Mouse (Mus musculus) lung, adult 18-20 months (tissue): ENCODE measurements around the gene Tmem59l.
"Not testable (repeated sequence)": the region's sequence is repeated elsewhere in the genome, so short reads cannot be mapped to it uniquely, and the experiment has no call there.

Source experiments
- DNase-seq, 2 experiments: peaks; one replicate each; pipeline ENCODE4 v3.0.0; 2022; ENCODE audit warnings: mixed read lengths in 2 of 2

The Tmem59l gene

GRCm38 (mm10) chr8:70486941-70487520 lies at the start of gene Tmem59l:
Gene Tmem59l, minus strand, starts transcription at chr8:70487358.
- DNase-seq, result no peak

GRCm38 (mm10) chr8:70535701-70536100 lies 48.5 kb upstream of the Tmem59l start:
- DNase-seq, result no peak

- peak in 1 of 2 experiments; percentile 40 for DNase-seq
These were observed 48.1 kb upstream of the Tmem59l start for GRCm38 (mm10) chr8:70535221-70535620.

GRCm38 (mm10) chr8:70534281-70534680 lies 47.1 kb upstream of the Tmem59l start:
- no peak for DNase-seq

- DNase-seq, result no peak
These were observed 43.2 kb upstream of the Tmem59l start for GRCm38 (mm10) chr8:70530314-70530713.

GRCm38 (mm10) chr8:70529741-70530161 lies 42.6 kb upstream of the Tmem59l start:
- DNase-seq, result no peak

GRCm38 (mm10) chr8:70529299-70529698 lies 42.1 kb upstream of the Tmem59l start:
- DNase-seq, result no peak

- no peak for DNase-seq
These were observed 41.1 kb upstream of the Tmem59l start for GRCm38 (mm10) chr8:70528182-70528797.

- DNase-seq, result peak; percentile 97
These were observed 40.5 kb upstream of the Tmem59l start, which contains the start of the genes Fkbp8 and Kxd1 for GRCm38 (mm10) chr8:70527512-70528181. Gene Fkbp8, plus strand, starts transcription at chr8:70527724. Gene Kxd1, minus strand, starts transcription at chr8:70527956.

- DNase-seq, result peak in 1 of 2 experiments; percentile 25
These were observed 40.0 kb upstream of the Tmem59l start for GRCm38 (mm10) chr8:70527111-70527511.

- peak; percentile 95 to 97 for DNase-seq
These were observed 35.6 kb upstream of the Tmem59l start for GRCm38 (mm10) chr8:70522592-70523403.

GRCm38 (mm10) chr8:70519606-70520005 lies 32.4 kb upstream of the Tmem59l start:
- no peak for DNase-seq

GRCm38 (mm10) chr8:70519043-70519442 lies 31.9 kb upstream of the Tmem59l start:
- DNase-seq, result no peak

GRCm38 (mm10) chr8:70517940-70518643 lies 30.9 kb upstream of the Tmem59l start:
- DNase-seq, result no peak

- peak in 1 of 2 experiments; percentile 58 for DNase-seq
These were observed 26.3 kb upstream of the Tmem59l start for GRCm38 (mm10) chr8:70513441-70513840.

- no peak for DNase-seq
These were observed 25.2 kb upstream of the Tmem59l start for GRCm38 (mm10) chr8:70512253-70512903.

GRCm38 (mm10) chr8:70511770-70512169 lies 24.6 kb upstream of the Tmem59l start:
- DNase-seq, result no peak

GRCm38 (mm10) chr8:70511174-70511573 lies 24.0 kb upstream of the Tmem59l start:
- not testable (repeated sequence) for DNase-seq

GRCm38 (mm10) chr8:70510228-70510915 lies 23.2 kb upstream of the Tmem59l start, which contains the start of gene Uba52:
Gene Uba52, minus strand, starts transcription at chr8:70510801.
- DNase-seq, result peak; percentile 97 to 98

- DNase-seq, result no peak
These were observed 22.3 kb upstream of the Tmem59l start for GRCm38 (mm10) chr8:70509281-70509952.

GRCm38 (mm10) chr8:70507027-70507393 lies 19.9 kb upstream of the Tmem59l start:
- no peak for DNase-seq
